Mouse (Mus musculus) heart, postnatal 10 days (tissue): ENCODE measurements around the gene Ghrh. TPM values are rescaled to one million over a fixed set of nuclear protein-coding genes. Genes with fewer than 3 reads are reported as not detected.
"Not testable (repeated sequence)": the region's sequence is repeated elsewhere in the genome, so short reads cannot be mapped to it uniquely, and the experiment has no call there.

Source experiments
- DNase-seq, 2 experiments: peaks; one replicate each; pipeline ENCODE4 v3.0.0; 2021
- intact Hi-C: fragments of 180-260 bp; cut with DNase I; formaldehyde crosslinking; loops from one replicate; pipeline ENCODE4 v1.15.1; 2025
- total RNA-seq, 2 experiments: library from RNA; stranded (reverse); gene quantifications; 2 replicates each; pipeline ENCODE4 v1.2.3; 2021

Gene Ghrh
- total RNA-seq: not detected

GRCm38 (mm10) chr2:157347361-157348159 is at the start of gene Ghrh:
Gene Ghrh (minus strand): TSS chr2:157347506.
- intact Hi-C loops: no loop called here
- peak; percentile 48 to 56 for DNase-seq

- DNase-seq: no peak
- intact Hi-C loops: no loop called here
Measured at GRCm38 (mm10) chr2:157395960-157396359, 48.7 kb upstream of the Ghrh start.

GRCm38 (mm10) chr2:157395371-157395770 is 48.1 kb upstream of the Ghrh start:
- intact Hi-C loops: no loop called here
- DNase-seq: no peak

- DNase-seq: no peak
Measured at GRCm38 (mm10) chr2:157394868-157395267, 47.6 kb upstream of the Ghrh start.

GRCm38 (mm10) chr2:157393549-157393948 is 46.2 kb upstream of the Ghrh start:
- DNase-seq: no peak
- intact Hi-C loops: no loop called here

More at GRCm38 (mm10) chr2:157394868-157395267, 47.6 kb upstream of the Ghrh start:
- intact Hi-C loops: no loop called here

- intact Hi-C loops: no loop called here
- no peak for DNase-seq
Measured at GRCm38 (mm10) chr2:157392331-157392730, 45.0 kb upstream of the Ghrh start.

GRCm38 (mm10) chr2:157389591-157389921 is 42.2 kb upstream of the Ghrh start:
- intact Hi-C loops: no loop called here
- DNase-seq: no peak

GRCm38 (mm10) chr2:157388901-157389590 is 41.7 kb upstream of the Ghrh start:
- DNase-seq, intact Hi-C loops: not testable (repeated sequence)

GRCm38 (mm10) chr2:157384836-157385235 is 37.5 kb upstream of the Ghrh start:
- DNase-seq: no peak
- intact Hi-C loops: no loop called here

- no peak for DNase-seq
- intact Hi-C loops: no loop called here
Measured at GRCm38 (mm10) chr2:157376995-157377394, 29.7 kb upstream of the Ghrh start.

GRCm38 (mm10) chr2:157375794-157376757 is 28.8 kb upstream of the Ghrh start:
- intact Hi-C loops: no loop called here
- DNase-seq: no peak

GRCm38 (mm10) chr2:157375051-157375450 is 27.7 kb upstream of the Ghrh start:
- intact Hi-C loops: no loop called here
- no peak for DNase-seq

GRCm38 (mm10) chr2:157373681-157374080 is 26.4 kb upstream of the Ghrh start:
- intact Hi-C loops: no loop called here
- no peak for DNase-seq

GRCm38 (mm10) chr2:157371696-157372095 is 24.4 kb upstream of the Ghrh start:
- no peak for DNase-seq
- intact Hi-C loops: no loop called here

GRCm38 (mm10) chr2:157367991-157368390 is 20.7 kb upstream of the Ghrh start:
- intact Hi-C loops: loop anchor here (5.0 kb wide), 1 partner anchor 54 kb away; no protein-coding TSS in a partner anchor

GRCm38 (mm10) chr2:157367184-157367893 is 20.0 kb upstream of the Ghrh start, which contains the start of gene Manbal:
Gene Manbal (plus strand): TSS chr2:157367594.
- DNase-seq: peak; percentile 96 to 98
- intact Hi-C loops: loop anchor here (5.0 kb wide), 1 partner anchor 55 kb away; no protein-coding TSS in a partner anchor

More at GRCm38 (mm10) chr2:157367991-157368390, 20.7 kb upstream of the Ghrh start:
- DNase-seq: no peak

- DNase-seq: no peak
- intact Hi-C loops: loop anchor here (5.0 kb wide), 1 partner anchor 56 kb away; no protein-coding TSS in a partner anchor
Measured at GRCm38 (mm10) chr2:157366762-157367161, 19.5 kb upstream of the Ghrh start.

GRCm38 (mm10) chr2:157363031-157363430 is 15.7 kb upstream of the Ghrh start:
- intact Hi-C loops: no loop called here
- no peak for DNase-seq

GRCm38 (mm10) chr2:157360028-157360427 is 12.7 kb upstream of the Ghrh start:
- intact Hi-C loops: no loop called here
- no peak for DNase-seq

- no peak for DNase-seq
- intact Hi-C loops: no loop called here
Measured at GRCm38 (mm10) chr2:157354106-157354505, 6.8 kb upstream of the Ghrh start.
